Mouse (Mus musculus) forebrain, embryonic 12.5 days (tissue): Measurements from ENCODE around the gene Smim12. TPM values are rescaled to one million over a fixed set of nuclear protein-coding genes. Genes with fewer than 3 reads are reported as not detected.

Source experiments
- ATAC-seq: fragments of 200-750 bp; cut with Nextera tagmentation; 2 replicates; pipeline ENCODE4 v1.8.0; 2017; ENCODE audit warnings: moderate TSS enrichment; ENCODE audit not compliant: low FRiP score
- H3K27ac ChIP-seq: fragments of 300-500 bp; sonication (generic); 2 replicates; pipeline ENCODE4 v1.5.1; 2016; ENCODE audit warnings: mild to moderate bottlenecking
- H3K27me3 ChIP-seq: fragments of 300-500 bp; sonication (generic); 2 replicates; pipeline ENCODE4 v1.6.1; 2016; ENCODE audit warnings: mild to moderate bottlenecking
- H3K36me3 ChIP-seq: fragments of 300-500 bp; sonication (generic); replicated peaks from 2 replicates; pipeline ENCODE4 v1.6.1; 2016; ENCODE audit warnings: mild to moderate bottlenecking
- H3K4me1 ChIP-seq: fragments of 300-500 bp; sonication (generic); 2 replicates; pipeline ENCODE4 v1.6.1; 2016
- H3K4me2 ChIP-seq: fragments of 300-500 bp; sonication (generic); 2 replicates; pipeline ENCODE4 v1.6.1; 2016; ENCODE audit warnings: mild to moderate bottlenecking, moderate library complexity
- H3K4me3 ChIP-seq: fragments of 300-500 bp; sonication (generic); replicated peaks from 2 replicates; pipeline ENCODE4 v1.5.1; 2016; ENCODE audit warnings: mild to moderate bottlenecking
- H3K9ac ChIP-seq: fragments of 300-500 bp; sonication (generic); 2 replicates; pipeline ENCODE4 v1.6.1; 2016; ENCODE audit warnings: mild to moderate bottlenecking
- H3K9me3 ChIP-seq: fragments of 300-500 bp; sonication (generic); 2 replicates; pipeline ENCODE4 v1.6.1; 2016
- WGBS: fragments of 180-500 bp; shearing (Covaris S2); methylation state at CpG from one replicate; pipeline ENCODE4 v1.1.7; 2016; 5-methylcytosine and 5-hydroxymethylcytosine counted together
- polyA plus RNA-seq: library from polyadenylated mRNA; unstranded; fragments of >200 nt; fragmentation: Nextera tagmentation; extraction: Ambion mirVana; gene quantifications from 2 replicates; pipeline ENCODE4 v1.2.1, GENCODE M21; 2016

Gene Smim12
- 44.2 and 46.6 TPM in 2 replicates for polyA plus RNA-seq

GRCm38 (mm10) chr4:127243552-127243951 lies at the start of gene Smim12:
Gene Smim12, plus strand, starts transcription at chr4:127243784.
- peak within 1 kb of the TSS; percentile 97 for H3K4me2 ChIP-seq
- ATAC-seq, result peak; percentile 95
- H3K27me3 ChIP-seq, result peaks cover 10% of the 10 kb centered on the region; the same call in 1 of the 2 replicates
- H3K9ac ChIP-seq, result peak within 1 kb of the TSS; percentile 93
- no peak within 1 kb of the TSS for H3K27ac ChIP-seq
- no peaks in the 10 kb centered on the region for H3K9me3 ChIP-seq
- H3K4me1 ChIP-seq, result peaks cover 16% of the 10 kb centered on the region
- WGBS, result under 1% methylated on average over 29 of the region's 29 CpGs
- peaks cover 19% of the 10 kb centered on the region for H3K36me3 ChIP-seq
- peak within 1 kb of the TSS; percentile 96 for H3K4me3 ChIP-seq

GRCm38 (mm10) chr4:127194477-127195269 lies 48.9 kb upstream of the Smim12 start:
- Histone ChIP-seq H3K27me3 (no peaks in the 10 kb centered on the region), H3K27ac (no peak overlapping the region), H3K4me2 (no peak overlapping the region), H3K9ac (no peak overlapping the region), H3K36me3 (peaks cover 9% of the 10 kb centered on the region; the same call in 1 of the 2 replicates), H3K4me1 (peaks cover 25% of the 10 kb centered on the region), H3K9me3 (no peaks in the 10 kb centered on the region), H3K4me3 (no peak overlapping the region)
- WGBS, result 78% methylated on average over 25 of the region's 25 CpGs
- no peak for ATAC-seq

GRCm38 (mm10) chr4:127198609-127199008 lies 45.0 kb upstream of the Smim12 start:
- 19% methylated on average over 6 of the region's 6 CpGs for WGBS
- H3K36me3 ChIP-seq, result peaks cover 9% of the 10 kb centered on the region; the same call in 1 of the 2 replicates
- no peak overlapping the region for H3K4me2 ChIP-seq
- no peaks in the 10 kb centered on the region for H3K9me3 ChIP-seq
- no peak overlapping the region for H3K9ac ChIP-seq
- peaks cover 16% of the 10 kb centered on the region for H3K4me1 ChIP-seq
- no peak for ATAC-seq
- H3K27me3 ChIP-seq, result no peaks in the 10 kb centered on the region
- H3K4me3 ChIP-seq, result no peak overlapping the region
- no peak overlapping the region for H3K27ac ChIP-seq

- Histone ChIP-seq H3K9ac (no peak overlapping the region), H3K27me3 (no peaks in the 10 kb centered on the region), H3K27ac (no peak overlapping the region), H3K4me1 (peaks cover 8% of the 10 kb centered on the region), H3K4me2 (no peak overlapping the region), H3K9me3 (no peaks in the 10 kb centered on the region), H3K36me3 (peaks cover 9% of the 10 kb centered on the region; the same call in 1 of the 2 replicates), H3K4me3 (no peak overlapping the region)
- ATAC-seq, result no peak
- WGBS, result 57% methylated on average over 12 of the region's 12 CpGs
Observed at GRCm38 (mm10) chr4:127199406-127199805, 44.2 kb upstream of the Smim12 start.

- Histone ChIP-seq H3K36me3 (peaks cover 3% of the 10 kb centered on the region; the same call in 1 of the 2 replicates), H3K27ac (no peak overlapping the region), H3K27me3 (no peaks in the 10 kb centered on the region), H3K4me1 (0 out of 2 replicates have a peak, but pooled peaks cover 4% of the 10 kb centered on the region), H3K9me3 (no peaks in the 10 kb centered on the region), H3K9ac (no peak overlapping the region), H3K4me2 (no peak overlapping the region), H3K4me3 (no peak overlapping the region)
- 91% methylated on average over 12 of the region's 12 CpGs for WGBS
- no peak for ATAC-seq
Observed at GRCm38 (mm10) chr4:127200164-127200722, 43.3 kb upstream of the Smim12 start.

- no peak for ATAC-seq
- H3K4me2 ChIP-seq, result no peak overlapping the region
- WGBS, result 74% methylated on average over 13 of the region's 13 CpGs
- no peaks in the 10 kb centered on the region for H3K9me3 ChIP-seq
- H3K27me3 ChIP-seq, result no peaks in the 10 kb centered on the region
- no peak overlapping the region for H3K27ac ChIP-seq
- no peaks in the 10 kb centered on the region for H3K36me3 ChIP-seq
- H3K4me1 ChIP-seq, result 0 out of 2 replicates have a peak, but pooled peaks cover 4% of the 10 kb centered on the region
- H3K4me3 ChIP-seq, result no peak overlapping the region
- H3K9ac ChIP-seq, result no peak overlapping the region
Observed at GRCm38 (mm10) chr4:127200769-127201617, 42.6 kb upstream of the Smim12 start.

- Histone ChIP-seq H3K27me3 (no peaks in the 10 kb centered on the region), H3K4me3 (no peak overlapping the region), H3K4me1 (0 out of 2 replicates have a peak, but pooled peaks cover 4% of the 10 kb centered on the region), H3K9ac (no peak overlapping the region), H3K27ac (no peak overlapping the region), H3K9me3 (no peaks in the 10 kb centered on the region), H3K36me3 (no peaks in the 10 kb centered on the region), H3K4me2 (no peak overlapping the region)
- WGBS, result 71% methylated on average over 1 of the region's 1 CpGs
- no peak for ATAC-seq
Observed at GRCm38 (mm10) chr4:127203081-127203480, 40.5 kb upstream of the Smim12 start.

- H3K4me1 ChIP-seq, result peaks cover 11% of the 10 kb centered on the region
- no peak overlapping the region for H3K27ac ChIP-seq
- H3K36me3 ChIP-seq, result no peaks in the 10 kb centered on the region
Observed at GRCm38 (mm10) chr4:127211318-127211717, 32.3 kb upstream of the Smim12 start.

GRCm38 (mm10) chr4:127214510-127214909 lies 29.1 kb upstream of the Smim12 start:
- Histone ChIP-seq H3K4me2 (peak overlapping the region; percentile 47), H3K27me3 (peaks cover 26% of the 10 kb centered on the region), H3K9me3 (no peaks in the 10 kb centered on the region), H3K4me1 (peaks cover 14% of the 10 kb centered on the region), H3K9ac (no peak overlapping the region), H3K27ac (no peak overlapping the region), H3K4me3 (peak overlapping the region; percentile 24), H3K36me3 (no peaks in the 10 kb centered on the region)
- ATAC-seq, result peak; percentile 36; the same call in 1 of the 2 replicates
- 16% methylated on average over 28 of the region's 28 CpGs for WGBS

More at GRCm38 (mm10) chr4:127211318-127211717, 32.3 kb upstream of the Smim12 start:
- Histone ChIP-seq H3K27me3 (peaks cover 26% of the 10 kb centered on the region), H3K9ac (no peak overlapping the region), H3K4me3 (no peak overlapping the region), H3K9me3 (no peaks in the 10 kb centered on the region), H3K4me2 (no peak overlapping the region)
- 81% methylated on average over 9 of the region's 9 CpGs for WGBS
- ATAC-seq, result no peak

GRCm38 (mm10) chr4:127215103-127215502 lies 28.5 kb upstream of the Smim12 start:
- Histone ChIP-seq H3K4me3 (peak overlapping the region; percentile 24; the same call in 1 of the 2 replicates), H3K27me3 (peaks cover 26% of the 10 kb centered on the region), H3K36me3 (no peaks in the 10 kb centered on the region), H3K27ac (no peak overlapping the region), H3K9ac (no peak overlapping the region), H3K4me2 (peak overlapping the region; percentile 47; the same call in 1 of the 2 replicates), H3K9me3 (no peaks in the 10 kb centered on the region), H3K4me1 (peaks cover 14% of the 10 kb centered on the region)
- 60% methylated on average over 11 of the region's 11 CpGs for WGBS
- no peak for ATAC-seq

GRCm38 (mm10) chr4:127215799-127216198 lies 27.8 kb upstream of the Smim12 start:
- no peak for ATAC-seq
- WGBS, result 56% methylated on average over 5 of the region's 9 CpGs
- H3K9ac ChIP-seq, result no peak overlapping the region
- no peak overlapping the region for H3K27ac ChIP-seq
- no peak overlapping the region for H3K4me2 ChIP-seq
- no peak overlapping the region for H3K4me3 ChIP-seq
- H3K27me3 ChIP-seq, result peaks cover 26% of the 10 kb centered on the region
- H3K9me3 ChIP-seq, result no peaks in the 10 kb centered on the region
- no peaks in the 10 kb centered on the region for H3K36me3 ChIP-seq
- H3K4me1 ChIP-seq, result peaks cover 14% of the 10 kb centered on the region

GRCm38 (mm10) chr4:127216251-127216651 lies 27.3 kb upstream of the Smim12 start:
- Histone ChIP-seq H3K9me3 (no peaks in the 10 kb centered on the region), H3K4me3 (no peak overlapping the region), H3K4me1 (peaks cover 14% of the 10 kb centered on the region), H3K27ac (no peak overlapping the region), H3K36me3 (no peaks in the 10 kb centered on the region), H3K27me3 (peaks cover 26% of the 10 kb centered on the region), H3K9ac (no peak overlapping the region), H3K4me2 (no peak overlapping the region)
- no peak for ATAC-seq
- 74% methylated on average over 4 of the region's 4 CpGs for WGBS
